Mouse (Mus musculus) right cerebral cortex, postnatal 14 days (tissue): ENCODE results near the gene Cfap43.
A peak's percentile ranks its signal among the peaks of the same experiment; 100 is the strongest.
"Not testable (repeated sequence)": the region's sequence is repeated elsewhere in the genome, so short reads cannot be mapped to it uniquely, and the experiment has no call there.

Source experiments
- DNase-seq: peaks from one replicate; pipeline ENCODE4 v3.0.0; 2022

Cfap43 gene

GRCm38 (mm10) chr19:47849735-47850134, 69.4 kb downstream of the Cfap43 start:
- DNase-seq = no peak

- DNase-seq = not testable (repeated sequence)
Observed at GRCm38 (mm10) chr19:47841234-47841633, 77.9 kb downstream of the Cfap43 start.

GRCm38 (mm10) chr19:47837527-47837901, 81.6 kb downstream of the Cfap43 start:
- no peak for DNase-seq

- peak; percentile 63 for DNase-seq
Observed at GRCm38 (mm10) chr19:47836701-47837526, 82.2 kb downstream of the Cfap43 start.

- DNase-seq = no peak
Observed at GRCm38 (mm10) chr19:47835776-47836175, 83.3 kb downstream of the Cfap43 start.

GRCm38 (mm10) chr19:47834614-47835013, 84.5 kb downstream of the Cfap43 start:
- no peak for DNase-seq

GRCm38 (mm10) chr19:47832316-47832715, 86.8 kb downstream of the Cfap43 start:
- DNase-seq = no peak

- DNase-seq = no peak
Observed at GRCm38 (mm10) chr19:47831111-47831510, 88.0 kb downstream of the Cfap43 start.

- DNase-seq = no peak
Observed at GRCm38 (mm10) chr19:47829913-47830450, 89.1 kb downstream of the Cfap43 start.

GRCm38 (mm10) chr19:47824026-47824425, 95.1 kb downstream of the Cfap43 start:
- DNase-seq = no peak

GRCm38 (mm10) chr19:47822143-47822796, 96.8 kb downstream of the Cfap43 start:
- DNase-seq = no peak

- DNase-seq = no peak
Observed at GRCm38 (mm10) chr19:47821494-47821872, 97.6 kb downstream of the Cfap43 start.

GRCm38 (mm10) chr19:47820832-47821493, 98.1 kb downstream of the Cfap43 start:
- peak; percentile 45 for DNase-seq

- peak; percentile 28 for DNase-seq
Observed at GRCm38 (mm10) chr19:47817692-47818091, 101.4 kb downstream of the Cfap43 start.

GRCm38 (mm10) chr19:47814721-47815120, 104.4 kb downstream of the Cfap43 start:
- no peak for DNase-seq

- no peak for DNase-seq
Observed at GRCm38 (mm10) chr19:47812091-47812490, 107.0 kb downstream of the Cfap43 start.

GRCm38 (mm10) chr19:47798583-47798982, 120.5 kb downstream of the Cfap43 start:
- DNase-seq = no peak

- no peak for DNase-seq
Observed at GRCm38 (mm10) chr19:47796699-47797098, 122.4 kb downstream of the Cfap43 start.

GRCm38 (mm10) chr19:47795009-47795728, 123.9 kb downstream of the Cfap43 start:
- peak; percentile 77 for DNase-seq

GRCm38 (mm10) chr19:47794331-47794730, 124.8 kb downstream of the Cfap43 start:
- DNase-seq = no peak

- no peak for DNase-seq
Observed at GRCm38 (mm10) chr19:47790316-47791020, 128.6 kb downstream of the Cfap43 start.

- DNase-seq = no peak
Observed at GRCm38 (mm10) chr19:47783898-47784297, 135.2 kb downstream of the Cfap43 start.
